Mouse (Mus musculus) ES-E14 (cell line): ENCODE data around the gene Amotl1.

Experiments
- CHD2 ChIP-seq: IDR thresholded peaks from 2 replicates; pipeline ENCODE4 v1.6.1; 2014; ENCODE audit warnings: mild to moderate bottlenecking, low read depth, low read length, inconsistent platforms
- HCFC1 ChIP-seq: IDR thresholded peaks from 2 replicates; pipeline ENCODE4 v1.6.1; 2012; ENCODE audit warnings: low read length, inconsistent platforms, borderline replicate concordance; ENCODE audit not compliant: insufficient read depth
- MAFK ChIP-seq: IDR thresholded peaks from 2 replicates; pipeline ENCODE4 v1.6.1; 2014; ENCODE audit warnings: mild to moderate bottlenecking, low read depth, low read length, inconsistent platforms; ENCODE audit not compliant: insufficient read depth
- ZC3H11A ChIP-seq: IDR thresholded peaks from 2 replicates; pipeline ENCODE4 v1.6.1; 2012; ENCODE audit warnings: low read depth, mild to moderate bottlenecking, inconsistent platforms, low read length, borderline replicate concordance

DNA sequence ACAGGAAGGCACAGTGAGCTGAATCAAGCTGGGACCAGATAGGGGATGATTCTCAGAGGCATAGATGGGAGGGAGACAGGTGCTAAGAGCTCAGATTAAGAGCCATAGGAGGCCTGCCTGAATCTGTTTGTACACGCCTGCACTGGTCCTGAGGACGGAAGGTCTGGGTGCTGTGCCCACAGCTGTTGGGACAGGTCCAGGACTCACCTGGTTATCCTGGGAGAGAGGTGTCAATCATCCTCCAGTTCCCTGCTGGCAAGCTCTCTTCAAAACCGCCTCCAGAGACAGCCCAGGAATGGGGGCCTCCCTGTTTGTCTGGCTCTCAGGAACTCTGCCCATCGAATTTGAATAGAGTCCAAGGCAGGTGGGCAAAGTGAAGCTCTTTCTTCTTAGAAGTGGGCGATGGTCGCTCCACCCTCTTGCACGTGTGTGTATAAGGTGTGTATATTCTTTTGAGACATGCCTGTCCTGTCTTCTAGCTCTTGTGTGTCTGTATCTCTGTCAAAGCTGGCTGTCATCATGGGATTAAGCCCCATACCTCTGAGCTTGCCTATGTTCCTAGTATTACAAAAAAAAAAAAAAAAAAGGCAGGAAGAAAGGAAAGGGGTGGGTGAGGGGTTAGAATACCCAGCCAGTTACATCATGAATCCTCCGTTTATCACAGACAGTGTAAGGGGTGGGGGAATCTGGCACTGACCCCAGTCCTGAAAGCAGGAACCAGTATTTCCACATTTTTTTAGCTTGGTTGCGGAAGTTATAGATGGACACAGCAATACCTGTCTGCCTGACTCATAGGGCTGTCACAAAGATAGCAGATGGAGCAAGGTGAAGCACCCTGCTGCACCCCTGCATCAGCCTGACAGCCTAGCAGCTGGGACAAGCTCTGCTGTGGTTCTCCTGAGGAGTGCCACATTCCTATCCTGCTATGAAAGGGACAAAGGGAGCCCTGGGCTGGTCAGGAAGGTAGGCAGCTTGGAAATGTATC is 31.1 kb upstream of the Amotl1 start:
- TF ChIP-seq CHD2 (no peak), HCFC1 (no peak), ZC3H11A (no peak), MAFK (no peak)
